ENCODE assay signal across 8 mouse cellular contexts in genomic region chr5:134314688-134315622, GRCm38 (mm10). TPM values are rescaled to one million over a fixed set of nuclear protein-coding genes. Genes with fewer than 3 reads are reported as not detected.
DNase-seq lines count a peak whose midpoint lies in the region; ATAC-seq and TF ChIP-seq lines count a peak whose summit lies in the region.

Gtf2i (minus strand) TSS chr5:134314760.

- peak; percentile 99 for DNase-seq in brain, embryonic 14.5 days (ENCODE audit: low read depth)
- DNase-seq in liver, adult 2 months (ENCODE audit: extremely low read depth, low read depth, low spot score), result peak; percentile 91
- DNase-seq in splenic B cell, adult 2 months (ENCODE audit: low read depth, low spot score), result peak; percentile 94

- H3ac ChIP-seq in C2C12 (ENCODE audit: control insufficient read depth, insufficient read length, low read depth), result peak within 1 kb of the TSS; percentile 69
- peak within 1 kb of the TSS; percentile 96 for H3ac ChIP-seq in myocyte (ENCODE audit: control insufficient read depth, insufficient read length)

- peak within 1 kb of the TSS; percentile 100 for H3K9ac ChIP-seq in heart, embryonic 11.5 days (ENCODE audit: low read depth, low read length)
- peak within 1 kb of the TSS; percentile 99 for H3K9ac ChIP-seq in kidney, embryonic 16.5 days (replicated peaks; ENCODE audit: low read length)
- H3K9ac ChIP-seq in liver, adult 2 months (ENCODE audit: low read depth, low read length), result peak within 1 kb of the TSS; percentile 93

- H3K27ac ChIP-seq in heart, embryonic 11.5 days (ENCODE audit: low read depth, low read length), result peak within 1 kb of the TSS; percentile 100
- peak within 1 kb of the TSS; percentile 100 for H3K27ac ChIP-seq in kidney, embryonic 16.5 days (ENCODE audit: low read length)
- H3K27ac ChIP-seq in liver, adult 2 months (replicated peaks; ENCODE audit: insufficient read depth, low read depth, low read length), result peak within 1 kb of the TSS; percentile 95

- WGBS in heart, embryonic 11.5 days (ENCODE audit: insufficient replicate concordance), result under 1% methylated on average over 40 of the region's 40 CpGs
- WGBS in kidney, embryonic 16.5 days, result under 1% methylated on average over 34 of the region's 40 CpGs
- WGBS in liver, adult 2 months, result under 1% methylated on average over 40 of the region's 40 CpGs

- H3K4me2 ChIP-seq in heart, embryonic 11.5 days, result peak within 1 kb of the TSS; percentile 84
- H3K4me2 ChIP-seq in kidney, embryonic 16.5 days (replicated peaks; ENCODE audit: low read depth, low read length), result peak within 1 kb of the TSS; percentile 82
- H3K4me2 ChIP-seq in myocyte (ENCODE audit: low read depth), result peak within 1 kb of the TSS; percentile 90

- H3K79me3 ChIP-seq in C2C12 (ENCODE audit: low read depth), result peaks cover 34% of the 10 kb centered on the region

- no peaks in the 10 kb centered on the region for H3K9me3 ChIP-seq in erythroblast, embryonic 14.5 days (ENCODE audit: control insufficient read depth, low read length)
- no peaks in the 10 kb centered on the region for H3K9me3 ChIP-seq in heart, embryonic 11.5 days (replicated peaks; ENCODE audit: control insufficient read depth, low read length)
- H3K9me3 ChIP-seq in kidney, embryonic 16.5 days (ENCODE audit: low read length), result no peaks in the 10 kb centered on the region

- H3K27me3 ChIP-seq in C2C12 (ENCODE audit: control insufficient read depth, insufficient read depth, insufficient read length) (no peaks in the 10 kb centered on the region), myocyte (ENCODE audit: control insufficient read depth, insufficient read depth, insufficient read length) (no peaks in the 10 kb centered on the region)
- H3K27me3 ChIP-seq in erythroblast, embryonic 14.5 days (ENCODE audit: control insufficient read depth), result no peaks in the 10 kb centered on the region
- H3K27me3 ChIP-seq in heart, embryonic 11.5 days (ENCODE audit: control insufficient read depth, insufficient read depth, low read length), result no peaks in the 10 kb centered on the region
- no peaks in the 10 kb centered on the region for H3K27me3 ChIP-seq in kidney, embryonic 16.5 days (ENCODE audit: insufficient read depth, low read length)
- H3K27me3 ChIP-seq in liver, adult 2 months (ENCODE audit: control insufficient read depth, insufficient read depth, low read length), result no peaks in the 10 kb centered on the region
- no peaks in the 10 kb centered on the region; the same call in 1 of the 2 replicates for H3K27me3 ChIP-seq in splenic B cell, adult 2 months (ENCODE audit: control insufficient read depth, insufficient read depth, low read length, poor library complexity, severe bottlenecking)

- peaks cover 44% of the 10 kb centered on the region for H3K79me2 ChIP-seq in C2C12 (ENCODE audit: control insufficient read depth, insufficient read depth)
- peaks cover 30% of the 10 kb centered on the region; the same call in 1 of the 2 replicates for H3K79me2 ChIP-seq in liver, adult 2 months (ENCODE audit: control insufficient read depth, insufficient read depth, low read length)
- H3K79me2 ChIP-seq in myocyte (ENCODE audit: control insufficient read depth, insufficient read depth), result peaks cover 43% of the 10 kb centered on the region

- H3K36me3 ChIP-seq in C2C12 (ENCODE audit: control insufficient read depth, insufficient read depth) (peaks cover 15% of the 10 kb centered on the region), myocyte (ENCODE audit: control insufficient read depth, insufficient read depth) (peaks cover 4% of the 10 kb centered on the region)
- peaks cover 21% of the 10 kb centered on the region for H3K36me3 ChIP-seq in erythroblast, embryonic 14.5 days (ENCODE audit: control insufficient read depth)
- H3K36me3 ChIP-seq in heart, embryonic 11.5 days (ENCODE audit: control insufficient read depth, insufficient read depth, low read length), result peaks cover 5% of the 10 kb centered on the region; the same call in 1 of the 2 replicates
- peaks cover 15% of the 10 kb centered on the region for H3K36me3 ChIP-seq in kidney, embryonic 16.5 days (ENCODE audit: insufficient read depth, low read length)
- H3K36me3 ChIP-seq in liver, adult 2 months (ENCODE audit: control insufficient read depth, insufficient read depth, low read length), result no peaks in the 10 kb centered on the region
- no peaks in the 10 kb centered on the region for H3K36me3 ChIP-seq in splenic B cell, adult 2 months (ENCODE audit: control insufficient read depth, insufficient read depth, low read length, poor library complexity, severe bottlenecking)

- no peak for TF ChIP-seq CTCF in C2C12 (IDR thresholded peaks at IDR 0.05; ENCODE audit: control insufficient read depth, insufficient read depth, insufficient read length)
- no peak for TF ChIP-seq CTCF in brain, embryonic 14.5 days (IDR thresholded peaks at IDR 0.05; ENCODE audit: borderline replicate concordance, extremely low read depth, insufficient read depth, insufficient read length)
- no peak for TF ChIP-seq CTCF in liver, adult 2 months (IDR thresholded peaks at IDR 0.05; ENCODE audit: low read depth, low read length)

- TF ChIP-seq POLR2A in brain, embryonic 14.5 days (IDR thresholded peaks at IDR 0.05; ENCODE audit: borderline replicate concordance, extremely low read depth, insufficient read depth, insufficient read length, poor library complexity, severe bottlenecking), result peak; percentile 69; the same call in 1 of the 2 replicates
- TF ChIP-seq POLR2A in liver, adult 2 months (IDR thresholded peaks at IDR 0.05; ENCODE audit: extremely low read depth, insufficient read depth, low read length), result peak; percentile 77
- TF ChIP-seq POLR2A in myocyte (IDR thresholded peaks at IDR 0.05; ENCODE audit: insufficient read length, low read depth), result peak; percentile 64

- peaks cover 45% of the 10 kb centered on the region for H3K4me1 ChIP-seq in erythroblast, embryonic 14.5 days (ENCODE audit: control insufficient read depth)
- H3K4me1 ChIP-seq in heart, embryonic 11.5 days (ENCODE audit: control insufficient read depth, insufficient read depth, low read length), result peaks cover 22% of the 10 kb centered on the region
- peaks cover 37% of the 10 kb centered on the region for H3K4me1 ChIP-seq in kidney, embryonic 16.5 days (ENCODE audit: insufficient read depth, low read length)
- H3K4me1 ChIP-seq in liver, adult 2 months (ENCODE audit: control insufficient read depth, insufficient read depth, low read length), result peaks cover 13% of the 10 kb centered on the region

- ATAC-seq in heart, embryonic 11.5 days (replicated peaks; ENCODE audit: insufficient number of reproducible peaks, low FRiP score, low TSS enrichment), result peak; percentile 87
- peak; percentile 92 for ATAC-seq in kidney, embryonic 16.5 days (ENCODE audit: low FRiP score, low TSS enrichment)

- H3K4me3 ChIP-seq in C2C12 (ENCODE audit: insufficient read depth, poor library complexity, severe bottlenecking), result peak within 1 kb of the TSS; percentile 82
- H3K4me3 ChIP-seq in erythroblast, embryonic 14.5 days (replicated peaks), result peak within 1 kb of the TSS; percentile 99
- H3K4me3 ChIP-seq in heart, embryonic 11.5 days (ENCODE audit: low read depth, low read length), result peak within 1 kb of the TSS; percentile 89
- peak within 1 kb of the TSS; percentile 76 for H3K4me3 ChIP-seq in kidney, embryonic 16.5 days (ENCODE audit: low read length)
- peak within 1 kb of the TSS; percentile 97 for H3K4me3 ChIP-seq in liver, adult 2 months (ENCODE audit: insufficient read depth, low read depth, low read length)
- H3K4me3 ChIP-seq in myocyte, result peak within 1 kb of the TSS; percentile 88

TF ChIP-seq in C2C12, 6 proteins besides CTCF, POLR2A, EP300 and RAD21:
- TF ChIP-seq MAX (IDR thresholded peaks at IDR 0.05) (no peak), FOSL1 (IDR thresholded peaks at IDR 0.05; ENCODE audit: insufficient read depth, low read length, poor library complexity, severe bottlenecking) (no peak)

TF ChIP-seq in myocyte, 11 proteins besides CTCF, POLR2A, EP300 and RAD21:
- TF ChIP-seq MYOD1 (IDR thresholded peaks at IDR 0.05; ENCODE audit: control insufficient read depth in 1 of 3, insufficient read length in 2 of 3, low read depth in 2 of 3), result peak in 1 of 3 experiments; percentile 31
- peak; percentile 26 for TF ChIP-seq POLR2AphosphoS2 (IDR thresholded peaks at IDR 0.05; ENCODE audit: insufficient read length, low read depth)
- TF ChIP-seq MAX (IDR thresholded peaks at IDR 0.05; ENCODE audit: low read depth), result no peak
TF ChIP-seq in myocyte: peak in this region for 2.

RNA-seq across cellular contexts. Expression of gene Gtf2i, which starts in this region (rescaled TPM):
- polyA plus RNA-seq in C2C12 (2012; fragmentation: generic; extraction: Trizol) (75.9 TPM), myocyte (2012; fragmentation: generic; extraction: Trizol) (79.7 TPM)
- polyA plus RNA-seq in brain, embryonic 14.5 days (2012; rRNA removed), result 156 and 196 TPM in 2 replicates
- 4.1 and 4.4 TPM in 2 replicates for polyA plus RNA-seq in erythroblast, embryonic 14.5 days (2012)
- polyA plus RNA-seq in heart, embryonic 11.5 days (2014; fragmentation: Nextera tagmentation; extraction: Ambion mirVana), result 136 and 137 TPM in 2 replicates
- 179 and 192 TPM in 2 replicates for polyA plus RNA-seq in kidney, embryonic 16.5 days (2015; fragmentation: Nextera tagmentation; extraction: Ambion mirVana)
- total RNA-seq in liver, adult 2 months (2014; rRNA removed), result 54.2 and 58.3 TPM in 2 replicates
- polyA plus RNA-seq in liver, adult 2 months (2012; rRNA removed), result 31.7 and 37.9 TPM in 2 replicates

Comparison
In these comparisons a context has a peak if more than half of its experiments do, and no peak if none do; other contexts are left out.
1. Peak in every context shown above with its lines: DNase-seq, ATAC-seq, H3K4me3 ChIP-seq and H3K27ac ChIP-seq.